Mouse (Mus musculus) left cerebral cortex, adult 2 months (tissue): ENCODE results near the gene Dcaf1. TPM values are rescaled to one million over a fixed set of nuclear protein-coding genes. Genes with fewer than 3 reads are reported as not detected.

Experiments used
- DNase-seq, 2 experiments: peaks; one replicate each; pipeline ENCODE4 v3.0.0; 2021 to 2022; ENCODE audit warnings: low spot score in 2 of 2, mixed read lengths in 1 of 2; ENCODE audit errors: extremely low spot score in 1 of 2
- H3K27ac ChIP-seq: fragments of 200-600 bp; 2 replicates; pipeline ENCODE4 v1.8.1; 2022
- H3K4me3 ChIP-seq: fragments of 200-600 bp; 2 replicates; pipeline ENCODE4 v1.8.1; 2022
- CTCF ChIP-seq: fragments of 200-600 bp; IDR thresholded peaks from 2 replicates; pipeline ENCODE4 v1.8.1; 2022; ENCODE audit warnings: antibody characterized with exemption, mild to moderate bottlenecking, moderate library complexity
- intact Hi-C: fragments of 180-260 bp; cut with DNase I; formaldehyde crosslinking; loops from one replicate; pipeline ENCODE4 v1.15.1; 2025
- long read RNA-seq, 2 experiments: library from polyadenylated mRNA; stranded (forward); transcript quantifications; one replicate each; pipeline ENCODE4 v2.0.0; 2021; ENCODE audit warnings: borderline mapping rate in 2 of 2
- total RNA-seq, 2 experiments: library from RNA; stranded (reverse); gene quantifications; 2 replicates each; pipeline ENCODE4 v1.2.3; 2021

The Dcaf1 gene
- 10 to 100 TPM; 31.7 to 38.1 TPM for total RNA-seq
- long read RNA-seq, experiment 1, partial matches to known transcripts = 3 of 21 reads
- long read RNA-seq, experiment 1, other reads (novel, unspliced or antisense) = 18 of 21 reads
- long read RNA-seq, experiment 2, full-length matches to known transcripts = 1 of 23 reads
- long read RNA-seq, experiment 2, partial matches to known transcripts = 3 of 23 reads
- long read RNA-seq, experiment 2, other reads (novel, unspliced or antisense) = 19 of 23 reads

DNA sequence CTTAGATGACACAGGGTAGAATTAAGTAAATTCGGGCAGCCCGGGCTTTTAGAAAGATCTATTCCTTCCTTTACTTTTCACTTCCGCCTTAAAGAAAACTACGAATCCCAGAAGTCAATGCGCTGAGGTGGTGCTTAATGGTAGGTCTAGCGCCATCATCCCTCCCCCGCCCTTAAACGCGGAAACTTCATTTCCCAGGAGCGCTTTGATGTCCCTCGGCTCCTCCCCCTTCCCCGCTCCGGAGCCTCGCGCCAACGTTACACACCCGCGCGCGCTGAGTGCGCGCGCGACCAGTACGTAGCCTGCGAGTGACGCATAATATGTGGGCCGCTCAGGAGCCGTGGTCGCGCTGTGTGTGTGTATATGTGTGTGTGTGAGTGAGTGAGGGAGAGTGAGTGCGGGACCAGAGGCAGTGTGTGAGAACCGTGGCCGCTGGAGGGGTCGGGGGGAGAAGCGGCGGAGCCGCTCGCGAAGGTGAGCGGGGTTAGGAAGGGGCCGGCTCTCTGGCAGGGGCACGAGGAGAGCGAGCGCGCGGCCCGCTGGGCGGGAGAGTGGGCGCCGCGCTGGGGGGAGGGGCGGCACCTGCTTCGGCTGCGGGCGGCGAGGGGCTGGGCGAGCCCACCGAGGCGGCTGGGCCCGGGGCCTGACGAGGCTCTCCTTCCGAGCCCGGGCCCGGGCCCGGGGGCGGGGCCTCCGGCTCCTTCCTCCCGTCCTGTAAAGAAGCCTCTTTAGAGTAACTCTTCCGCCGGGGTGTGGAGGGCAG is at the start of gene Dcaf1:
Gene Dcaf1, plus strand, starts transcription at position 257 of the 763 bp plus-strand sequence.
- H3K27ac ChIP-seq = peak within 1 kb of the TSS; percentile 73
- H3K4me3 ChIP-seq = peak within 1 kb of the TSS; percentile 82
- peak; percentile 85 to 93 for DNase-seq
- no peak for TF ChIP-seq CTCF
- intact Hi-C loops = loop anchor here (1.0 to 5.0 kb wide), 3 partner anchors 33 to 224 kb away; partner anchors contain the start of gene Rad54l2

DNA sequence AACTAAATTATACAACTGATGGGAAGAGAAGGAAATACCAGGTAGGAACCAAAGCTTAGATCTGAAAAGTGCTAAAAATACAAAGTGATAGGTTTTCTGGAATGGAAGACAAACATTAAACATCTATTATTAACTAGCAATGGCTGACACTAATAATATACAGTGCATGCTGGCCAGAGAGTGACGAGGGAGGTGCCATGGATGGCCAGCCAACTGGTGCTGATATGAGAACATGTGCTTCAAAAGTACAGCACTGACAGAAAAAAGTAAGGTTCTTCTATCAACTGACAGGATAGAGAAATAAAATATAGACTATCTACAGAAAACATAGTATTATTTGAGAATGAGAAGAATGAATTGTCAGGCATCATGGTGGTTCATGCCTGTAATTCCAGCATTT is 45.6 kb upstream of the Dcaf1 start:
- intact Hi-C loops = no loop called here
- Histone ChIP-seq H3K4me3 (no peak overlapping the region), H3K27ac (no peak overlapping the region)
- TF ChIP-seq CTCF = no peak
- no peak for DNase-seq

DNA sequence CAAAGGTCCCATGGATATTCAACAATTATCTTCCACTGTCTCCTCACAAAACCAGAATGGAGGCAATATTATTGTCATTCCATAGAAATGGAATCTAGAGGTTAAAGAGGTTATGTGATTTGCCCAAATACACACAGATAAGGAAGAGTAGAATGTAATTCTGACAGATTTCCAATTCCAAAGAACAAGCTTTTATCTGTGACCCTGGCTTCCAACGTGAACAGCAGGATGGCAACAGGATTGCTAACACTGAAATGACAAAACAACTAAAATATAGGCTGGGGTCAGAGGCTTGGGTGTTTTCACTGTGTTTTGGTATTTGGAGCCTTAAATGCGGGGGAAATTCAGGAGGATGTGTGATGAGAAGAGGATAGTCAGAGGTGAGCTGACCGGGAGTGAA is 44.3 kb upstream of the Dcaf1 start:
- TF ChIP-seq CTCF = no peak
- intact Hi-C loops = no loop called here
- no peak for DNase-seq
- H3K27ac ChIP-seq = no peak overlapping the region
- no peak overlapping the region for H3K4me3 ChIP-seq

DNA sequence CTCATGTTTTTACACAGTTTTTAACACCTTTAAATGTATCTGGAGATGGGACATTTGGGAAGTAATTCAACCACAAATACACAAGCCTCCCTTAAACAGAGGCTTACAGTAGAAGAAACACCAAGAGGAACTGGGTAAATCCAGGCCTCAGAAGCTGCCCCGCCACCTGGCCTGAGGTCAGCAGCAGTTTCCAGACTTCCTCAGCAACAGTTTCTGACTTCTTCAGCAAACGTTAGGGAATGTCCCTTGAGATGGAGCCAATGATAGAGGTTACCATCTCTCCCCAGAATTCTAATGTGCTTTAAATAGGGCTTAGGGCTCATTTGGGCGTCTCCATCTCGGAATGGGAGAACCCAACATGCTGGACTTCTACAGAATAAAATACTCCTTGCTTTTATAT is 43.4 kb upstream of the Dcaf1 start:
- intact Hi-C loops = no loop called here
- no peak for TF ChIP-seq CTCF
- Histone ChIP-seq H3K27ac (no peak overlapping the region), H3K4me3 (no peak overlapping the region)
- no peak for DNase-seq

DNA sequence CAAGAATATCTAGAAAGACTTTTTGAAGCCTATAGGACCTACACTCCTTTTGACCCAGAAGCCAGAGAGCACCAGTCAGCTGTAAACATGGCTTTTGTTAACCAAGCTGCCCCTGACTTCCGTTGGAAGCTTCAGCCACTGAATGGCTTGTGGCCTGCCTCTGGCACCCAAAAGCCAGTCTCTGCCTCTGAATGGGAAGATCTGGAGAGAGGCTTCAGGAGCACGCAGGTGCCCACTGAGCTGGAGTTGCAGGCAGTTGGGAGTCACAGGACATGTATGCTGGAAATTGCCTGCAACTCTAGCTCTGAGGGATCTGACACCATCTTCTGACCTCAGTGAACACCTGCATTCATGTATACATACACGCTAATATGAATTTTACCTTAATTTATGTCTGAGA is 41.6 kb upstream of the Dcaf1 start:
- no peak for DNase-seq
- Histone ChIP-seq H3K4me3 (no peak overlapping the region), H3K27ac (no peak overlapping the region)
- TF ChIP-seq CTCF = no peak
- intact Hi-C loops = no loop called here

DNA sequence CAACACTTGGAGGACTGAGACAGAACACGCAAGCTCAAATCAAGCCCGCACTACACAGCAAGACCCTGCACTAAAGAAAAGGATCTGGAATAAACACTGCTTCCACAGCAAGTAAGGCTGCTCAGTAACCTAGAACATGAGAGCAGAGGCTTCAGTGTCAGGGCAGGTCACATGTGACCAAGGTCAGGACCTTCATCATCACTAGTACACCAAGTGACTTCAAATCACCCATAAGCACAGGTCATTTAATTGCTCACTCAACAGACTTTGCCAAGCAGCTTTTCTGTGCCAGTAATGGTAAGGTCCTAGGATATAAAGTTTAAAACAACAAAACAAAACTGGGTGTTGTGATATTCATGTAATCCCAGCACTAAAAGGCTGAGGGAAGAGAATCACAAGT is 38.1 kb upstream of the Dcaf1 start:
- H3K27ac ChIP-seq = no peak overlapping the region
- no peak overlapping the region for H3K4me3 ChIP-seq
- no peak for TF ChIP-seq CTCF
- intact Hi-C loops = no loop called here
- DNase-seq = no peak

DNA sequence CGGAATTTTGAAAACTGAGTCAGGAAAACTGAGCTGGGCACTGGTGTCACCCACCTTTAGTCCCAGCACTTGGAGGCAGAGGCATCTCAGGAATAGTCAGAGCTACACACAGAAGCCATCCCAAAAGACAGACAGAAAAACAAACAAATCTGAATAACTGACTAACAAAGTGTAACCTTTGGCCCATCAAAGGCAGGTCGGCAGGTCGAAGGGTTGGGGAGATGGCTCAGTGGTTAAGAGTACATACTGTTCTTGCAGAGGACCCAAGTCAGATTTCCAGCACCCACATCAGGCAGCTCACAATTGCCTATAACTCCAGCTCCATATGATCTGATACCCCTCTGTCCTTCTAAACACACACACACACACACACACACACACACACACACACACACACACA is 36.5 kb upstream of the Dcaf1 start:
- no peak for DNase-seq
- intact Hi-C loops = loop anchor here (5.0 kb wide), 1 partner anchor 53 kb away; no protein-coding TSS in a partner anchor
- TF ChIP-seq CTCF = no peak
- no peak overlapping the region for H3K27ac ChIP-seq
- no peak overlapping the region for H3K4me3 ChIP-seq

DNA sequence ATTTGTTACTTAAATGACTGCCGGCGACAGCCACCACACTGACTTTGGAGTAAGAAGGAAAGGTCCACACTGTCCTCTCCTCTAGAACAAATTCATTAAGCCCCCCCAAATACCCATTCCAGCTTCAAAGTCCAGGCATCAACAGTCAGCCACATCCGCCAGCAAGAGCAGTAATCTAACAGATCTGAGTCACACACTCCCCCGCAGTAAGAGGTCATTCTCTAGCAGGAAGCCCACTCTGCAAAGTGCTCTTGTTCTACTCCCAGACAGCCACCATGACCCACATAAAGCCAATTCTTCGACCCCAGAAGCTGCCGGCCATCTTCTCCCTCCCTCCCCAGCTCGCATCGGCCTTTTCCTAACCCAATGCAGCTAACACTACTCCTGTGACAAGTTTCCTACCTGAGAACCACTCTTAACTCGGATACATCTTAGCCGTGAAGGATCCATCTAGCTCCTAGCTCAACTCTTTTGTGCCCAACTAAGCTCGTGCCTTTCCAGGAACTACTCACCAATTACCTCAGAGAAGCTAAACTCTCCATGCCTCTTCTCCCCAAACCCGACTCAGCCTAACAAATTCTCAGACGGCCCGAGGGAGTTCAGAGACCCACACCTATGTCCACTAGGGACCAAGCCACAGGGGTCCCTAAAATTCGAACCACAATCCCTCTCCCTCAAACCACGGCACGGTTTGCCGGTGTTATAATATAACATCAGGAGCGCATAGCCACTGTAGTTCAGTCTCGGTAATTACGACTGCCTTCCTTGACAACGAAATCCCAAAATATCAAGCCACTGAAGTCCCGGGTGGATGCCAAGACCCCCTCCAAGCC is 33.5 kb upstream of the Dcaf1 start:
- H3K4me3 ChIP-seq = peak overlapping the region; percentile 95
- intact Hi-C loops = loop anchor here (2.0 to 5.0 kb wide), 2 partner anchors 33 to 56 kb away; partner anchors contain the start of gene Dcaf1
- TF ChIP-seq CTCF = no peak
- peak overlapping the region; percentile 92 for H3K27ac ChIP-seq
- DNase-seq = peak in 1 of 2 experiments; percentile 11

DNA sequence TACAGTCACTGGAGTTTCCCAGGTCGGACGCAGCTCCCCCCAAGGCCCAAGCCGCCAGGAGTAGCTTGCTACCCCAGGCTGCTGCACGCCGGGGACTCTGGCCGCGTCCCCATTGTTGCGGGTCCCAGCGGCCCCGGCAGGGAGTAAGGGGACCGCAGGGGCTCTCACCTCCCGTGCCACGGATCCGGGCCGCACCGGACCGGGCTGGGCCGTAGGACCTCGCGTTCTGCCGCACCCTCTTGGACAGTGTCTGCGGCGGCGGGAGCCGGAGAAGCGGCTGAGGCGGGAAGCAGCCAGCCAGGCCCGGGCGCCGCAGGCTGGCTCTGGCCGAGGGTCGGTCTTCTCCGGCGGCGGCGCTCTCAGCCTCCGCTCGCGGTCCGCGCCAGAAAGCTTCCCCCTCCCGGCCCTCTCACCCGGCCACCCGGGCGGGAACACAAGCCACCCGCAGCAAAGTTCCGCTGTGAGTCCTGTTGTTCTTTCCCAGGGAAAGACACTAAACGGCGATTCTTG is 32.8 kb upstream of the Dcaf1 start, which contains the start of gene Rad54l2:
Gene Rad54l2, minus strand, starts transcription at position 383 of the 510 bp plus-strand sequence.
- peak within 1 kb of the TSS; percentile 95 for H3K4me3 ChIP-seq
- peak within 1 kb of the TSS; percentile 92 for H3K27ac ChIP-seq
- TF ChIP-seq CTCF = no peak; the same call in 1 of the 2 replicates
- peak; percentile 82 to 91 for DNase-seq
- intact Hi-C loops = loop anchor here (1.0 to 5.0 kb wide), 3 partner anchors 32 to 102 kb away; partner anchors contain the start of gene Dcaf1

DNA sequence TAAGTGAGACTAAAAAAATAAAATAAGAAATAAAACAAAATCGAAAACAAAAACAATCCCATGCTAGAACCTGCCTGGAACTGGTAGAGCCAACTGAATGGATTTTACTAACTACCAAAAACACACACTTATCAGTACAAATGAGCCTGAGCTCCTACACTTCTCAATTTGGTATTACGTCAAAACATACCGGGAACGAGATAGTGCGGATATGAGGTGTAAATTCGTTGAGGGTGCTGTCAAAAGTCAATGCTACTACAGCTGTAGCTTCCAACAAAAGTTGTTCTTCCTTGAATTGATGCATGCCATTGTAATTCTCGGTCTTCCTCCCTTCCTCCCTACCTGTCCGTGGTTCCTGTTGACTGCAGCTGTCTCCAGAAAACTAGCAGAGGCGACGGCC is 32.3 kb upstream of the Dcaf1 start:
- no peak for DNase-seq
- no peak for TF ChIP-seq CTCF
- Histone ChIP-seq H3K27ac (peak overlapping the region; percentile 92), H3K4me3 (peak overlapping the region; percentile 95)
- intact Hi-C loops = loop anchor here (1.0 to 5.0 kb wide), 3 partner anchors 31 to 102 kb away; partner anchors contain the start of gene Dcaf1

DNA sequence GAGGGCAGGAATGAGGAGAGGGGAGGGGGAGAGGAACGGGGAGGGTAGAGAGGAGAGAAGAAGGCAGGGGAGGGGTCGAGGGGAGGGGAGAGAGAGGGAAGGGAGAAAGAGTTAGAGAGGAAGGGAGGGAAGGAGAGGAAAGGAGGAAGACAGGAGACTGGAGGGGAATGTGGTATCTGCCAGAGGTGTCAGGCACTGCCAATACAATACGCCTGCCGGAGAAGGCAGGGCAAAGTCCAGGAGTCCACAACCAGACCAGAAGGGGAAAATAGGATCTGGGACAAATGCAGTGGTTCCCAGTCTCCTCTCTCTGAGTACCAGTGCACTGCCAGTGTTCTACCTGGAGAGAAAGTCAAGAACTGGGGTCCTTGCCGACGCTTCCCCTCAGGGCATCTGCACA is 30.8 kb upstream of the Dcaf1 start:
- no peak for DNase-seq
- no peak for TF ChIP-seq CTCF
- intact Hi-C loops = no loop called here
- Histone ChIP-seq H3K4me3 (no peak overlapping the region), H3K27ac (no peak overlapping the region)
